Mouse (Mus musculus): ENCODE measurements around the gene Ndufs8.

DNA sequence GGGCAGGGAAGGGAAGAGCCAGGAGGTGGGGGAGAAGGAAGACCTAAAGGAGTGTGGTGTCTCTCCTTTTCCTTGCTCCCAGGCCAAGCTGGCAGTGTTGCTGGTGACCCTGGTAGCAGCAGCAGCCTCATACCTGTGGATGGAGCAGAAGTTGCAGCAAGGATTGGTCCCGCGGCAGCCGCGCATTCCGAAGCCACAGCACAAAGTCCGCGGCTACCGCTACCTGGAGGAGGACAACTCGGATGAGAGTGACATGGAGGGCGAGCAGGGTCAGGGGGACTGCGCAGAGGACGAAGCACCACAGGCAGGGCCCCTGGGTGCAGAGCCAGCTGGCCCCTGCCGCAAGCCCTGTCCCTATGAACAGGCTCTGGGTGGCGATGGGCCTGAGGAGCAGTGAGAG, 36.0 kb upstream of the Ndufs8 start:
- TF ChIP-seq GATA1 (IDR thresholded peaks at IDR 0.05; ENCODE audit: borderline replicate concordance, low read length) (no peak), FLI1 (IDR thresholded peaks at IDR 0.05; ENCODE audit: low read length) (no peak)

Data from megakaryocyte, embryonic 14.5 days (primary cell).